ENCODE assay signal across 9 mouse cellular contexts in genomic region chr2:37748442-37749066, GRCm38 (mm10). TPM values are rescaled to one million over a fixed set of nuclear protein-coding genes. Genes with fewer than 3 reads are reported as not detected.
DNase-seq lines count a peak whose midpoint lies in the region; ATAC-seq lines count a peak whose summit lies in the region.
"Had no signal": no experiment of that assay in that cellular context is flagged by ENCODE, and none has a peak within 500 bp of the region (broad histone marks: within the 10 kb centered on the region; RNA-seq: fewer than 3 reads in every experiment).

No protein-coding gene starts in this region.

- no peak for DNase-seq in midbrain, embryonic 10.5 days (ENCODE audit: low spot score)
- no peak for DNase-seq in midbrain, embryonic 14.5 days
- peak; percentile 52 for DNase-seq in cerebellum, postnatal 36 days
- DNase-seq in heart, embryonic 10.5 days (ENCODE audit: low spot score): no peak
- no peak for DNase-seq in limb, embryonic 10.5 days (ENCODE audit: low spot score)
- DNase-seq in layer of hippocampus, adult 9-10 months (ENCODE audit: low spot score): no peak
- DNase-seq in spleen, postnatal 36 days (ENCODE audit: low spot score in 2 of 2): no peak

- no peak for ATAC-seq in midbrain, embryonic 14.5 days (ENCODE audit: low FRiP score, low TSS enrichment)
- no peak for ATAC-seq in megakaryocyte-erythroid progenitor cell, adult 5-6 weeks (replicated peaks; ENCODE audit: low FRiP score, low TSS enrichment, poor library complexity, severe bottlenecking)

- H3K27me3 ChIP-seq in midbrain, embryonic 10.5 days (ENCODE audit: low read depth, poor library complexity, severe bottlenecking): no peaks in the 10 kb centered on the region
- H3K27me3 ChIP-seq in midbrain, embryonic 14.5 days (ENCODE audit: control insufficient read depth, insufficient read depth, low read length): no peaks in the 10 kb centered on the region
- peaks cover 7% of the 10 kb centered on the region; the same call in 1 of the 2 replicates for H3K27me3 ChIP-seq in heart, embryonic 10.5 days (ENCODE audit: insufficient read depth, poor library complexity, severe bottlenecking)
- no peaks in the 10 kb centered on the region for H3K27me3 ChIP-seq in limb, embryonic 10.5 days (ENCODE audit: low read depth, poor library complexity, severe bottlenecking)

- H3K9ac ChIP-seq in midbrain, embryonic 14.5 days (replicated peaks; ENCODE audit: low read length): no peak overlapping the region

- H3K36me3 ChIP-seq in midbrain, embryonic 10.5 days: no peaks in the 10 kb centered on the region
- H3K36me3 ChIP-seq in midbrain, embryonic 14.5 days (ENCODE audit: control insufficient read depth, insufficient read depth, low read length): no peaks in the 10 kb centered on the region
- no peaks in the 10 kb centered on the region for H3K36me3 ChIP-seq in heart, embryonic 10.5 days
- H3K36me3 ChIP-seq in limb, embryonic 10.5 days: no peaks in the 10 kb centered on the region

- H3K9me3 ChIP-seq in midbrain, embryonic 10.5 days (replicated peaks): no peaks in the 10 kb centered on the region
- H3K9me3 ChIP-seq in midbrain, embryonic 14.5 days (ENCODE audit: control insufficient read depth, low read length): no peaks in the 10 kb centered on the region
- H3K9me3 ChIP-seq in heart, embryonic 10.5 days: no peaks in the 10 kb centered on the region
- H3K9me3 ChIP-seq in limb, embryonic 10.5 days (replicated peaks): no peaks in the 10 kb centered on the region

- peak overlapping the region; percentile 57; the same call in 1 of the 2 replicates for H3K27ac ChIP-seq in midbrain, embryonic 10.5 days (replicated peaks)
- H3K27ac ChIP-seq in midbrain, embryonic 14.5 days (replicated peaks; ENCODE audit: low read depth, low read length): no peak overlapping the region
- peak overlapping the region; percentile 13; the same call in 1 of the 2 replicates for H3K27ac ChIP-seq in heart, embryonic 10.5 days
- H3K27ac ChIP-seq in limb, embryonic 10.5 days: peak overlapping the region; percentile 53; the same call in 1 of the 2 replicates

- H3K4me1 ChIP-seq in midbrain, embryonic 10.5 days: peaks cover 16% of the 10 kb centered on the region
- 0 out of 2 replicates have a peak, but pooled peaks cover 3% of the 10 kb centered on the region for H3K4me1 ChIP-seq in midbrain, embryonic 14.5 days (ENCODE audit: control insufficient read depth, insufficient read depth, low read length)
- H3K4me1 ChIP-seq in heart, embryonic 10.5 days: peaks cover 12% of the 10 kb centered on the region
- peaks cover 26% of the 10 kb centered on the region for H3K4me1 ChIP-seq in limb, embryonic 10.5 days

- no peak overlapping the region for H3K4me2 ChIP-seq in midbrain, embryonic 14.5 days (ENCODE audit: low read length)

- WGBS in midbrain, embryonic 10.5 days: 61% methylated on average over 10 of the region's 10 CpGs
- 55% methylated on average over 10 of the region's 10 CpGs for WGBS in midbrain, embryonic 14.5 days
- WGBS in heart, embryonic 10.5 days: 54% methylated on average over 10 of the region's 10 CpGs
- WGBS in limb, embryonic 10.5 days: 39% methylated on average over 10 of the region's 10 CpGs

- no peak overlapping the region for H3K4me3 ChIP-seq in midbrain, embryonic 10.5 days
- no peak overlapping the region for H3K4me3 ChIP-seq in midbrain, embryonic 14.5 days (replicated peaks; ENCODE audit: low read depth, low read length)
- no peak overlapping the region for H3K4me3 ChIP-seq in heart, embryonic 10.5 days
- H3K4me3 ChIP-seq in limb, embryonic 10.5 days: no peak overlapping the region

RNA-seq across cellular contexts. Expression of gene Crb2, which starts 27.5 kb away (rescaled TPM):
- 31.1 and 31.4 TPM in 2 replicates for polyA plus RNA-seq in midbrain, embryonic 10.5 days (2016; fragmentation: Nextera tagmentation; extraction: Ambion mirVana)
- polyA plus RNA-seq in midbrain, embryonic 14.5 days (2014; fragmentation: Nextera tagmentation; extraction: Ambion mirVana): 3.5 and 5.8 TPM in 2 replicates
- 15.2 and 18.5 TPM in 2 replicates for polyA plus RNA-seq in heart, embryonic 10.5 days (2016; fragmentation: Nextera tagmentation; extraction: Ambion mirVana)
- polyA plus RNA-seq in limb, embryonic 10.5 days (2016; fragmentation: Nextera tagmentation; extraction: Ambion mirVana): 2.1 and 4.3 TPM in 2 replicates
- total RNA-seq in megakaryocyte-erythroid progenitor cell, adult 5-6 weeks (2014; fragmentation: Nextera tagmentation): not detected in 2 replicates
- total RNA-seq in megakaryocyte-erythroid progenitor cell, adult 5-6 weeks (2017): not detected in 2 replicates
- total RNA-seq: liver, adult 2 months had no signal

RNA-seq across cellular contexts. Expression of gene Strbp, which starts 44.9 kb away (rescaled TPM):
- 61.6 and 64.4 TPM in 2 replicates for polyA plus RNA-seq in midbrain, embryonic 10.5 days (2016; fragmentation: Nextera tagmentation; extraction: Ambion mirVana)
- polyA plus RNA-seq in midbrain, embryonic 14.5 days (2014; fragmentation: Nextera tagmentation; extraction: Ambion mirVana): 134 and 155 TPM in 2 replicates
- 26.5 and 33.6 TPM in 2 replicates for polyA plus RNA-seq in heart, embryonic 10.5 days (2016; fragmentation: Nextera tagmentation; extraction: Ambion mirVana)
- 42.3 and 45.5 TPM in 2 replicates for polyA plus RNA-seq in limb, embryonic 10.5 days (2016; fragmentation: Nextera tagmentation; extraction: Ambion mirVana)
- total RNA-seq in megakaryocyte-erythroid progenitor cell, adult 5-6 weeks (2014; fragmentation: Nextera tagmentation): 61.7 and 64.4 TPM in 2 replicates
- 82.5 and 97.5 TPM in 2 replicates for total RNA-seq in megakaryocyte-erythroid progenitor cell, adult 5-6 weeks (2017)

Comparison
In these comparisons a context has a peak if more than half of its experiments do, and no peak if none do; other contexts are left out.
1. DNase-seq: peak in cerebellum, postnatal 36 days (2 of 2); none in midbrain, embryonic 10.5 days (single experiment), midbrain, embryonic 14.5 days (single experiment), heart, embryonic 10.5 days (single experiment), limb, embryonic 10.5 days (single experiment), layer of hippocampus, adult 9-10 months (single experiment) and spleen, postnatal 36 days (0 of 2).